Mouse (Mus musculus) liver, embryonic 12.5 days (tissue): ENCODE data around the gene Cadm4. TPM values are rescaled to one million over a fixed set of nuclear protein-coding genes. Genes with fewer than 3 reads are reported as not detected.
"Not testable (repeated sequence)": the region's sequence is repeated elsewhere in the genome, so short reads cannot be mapped to it uniquely, and the experiment has no call there.

Experiments used
- ATAC-seq: fragments of 200-750 bp; cut with Nextera tagmentation; 2 replicates; pipeline ENCODE4 v1.8.0; 2017; ENCODE audit warnings: moderate number of reproducible peaks, mild to moderate bottlenecking, moderate library complexity
- H3K27ac ChIP-seq: fragments of 300-500 bp; sonication (generic); 2 replicates; pipeline ENCODE4 v1.5.1; 2016; ENCODE audit warnings: mild to moderate bottlenecking
- H3K27me3 ChIP-seq: fragments of 300-500 bp; sonication (generic); replicated peaks from 2 replicates; pipeline ENCODE4 v1.6.1; 2016; ENCODE audit warnings: mild to moderate bottlenecking, moderate library complexity
- H3K36me3 ChIP-seq: fragments of 300-500 bp; sonication (generic); 2 replicates; pipeline ENCODE4 v1.6.1; 2016; ENCODE audit warnings: mild to moderate bottlenecking, moderate library complexity
- H3K4me1 ChIP-seq: fragments of 300-500 bp; sonication (generic); 2 replicates; pipeline ENCODE4 v1.6.1; 2016
- H3K4me2 ChIP-seq: fragments of 300-500 bp; sonication (generic); 2 replicates; pipeline ENCODE4 v1.6.1; 2016; ENCODE audit warnings: mild to moderate bottlenecking, moderate library complexity
- H3K4me3 ChIP-seq: fragments of 300-500 bp; sonication (generic); 2 replicates; pipeline ENCODE4 v1.5.1; 2016; ENCODE audit warnings: mild to moderate bottlenecking, moderate library complexity
- H3K9ac ChIP-seq: fragments of 300-500 bp; sonication (generic); 2 replicates; pipeline ENCODE4 v1.6.1; 2016; ENCODE audit warnings: mild to moderate bottlenecking, moderate library complexity
- H3K9me3 ChIP-seq: fragments of 300-500 bp; sonication (generic); replicated peaks from 2 replicates; pipeline ENCODE4 v1.6.1; 2016; ENCODE audit warnings: mild to moderate bottlenecking, moderate library complexity
- WGBS: fragments of 180-500 bp; shearing (Covaris S2); methylation state at CpG from one replicate; pipeline ENCODE4 v1.1.7; 2016; ENCODE audit not compliant: insufficient replicate concordance; 5-methylcytosine and 5-hydroxymethylcytosine counted together
- polyA plus RNA-seq: library from polyadenylated mRNA; unstranded; fragments of >200 nt; fragmentation: Nextera tagmentation; extraction: Ambion mirVana; gene quantifications from 2 replicates; pipeline ENCODE4 v1.2.1, GENCODE M21; 2016

Cadm4 gene
- polyA plus RNA-seq, 1 experiment from 2014 or later: 0.35 TPM

DNA sequence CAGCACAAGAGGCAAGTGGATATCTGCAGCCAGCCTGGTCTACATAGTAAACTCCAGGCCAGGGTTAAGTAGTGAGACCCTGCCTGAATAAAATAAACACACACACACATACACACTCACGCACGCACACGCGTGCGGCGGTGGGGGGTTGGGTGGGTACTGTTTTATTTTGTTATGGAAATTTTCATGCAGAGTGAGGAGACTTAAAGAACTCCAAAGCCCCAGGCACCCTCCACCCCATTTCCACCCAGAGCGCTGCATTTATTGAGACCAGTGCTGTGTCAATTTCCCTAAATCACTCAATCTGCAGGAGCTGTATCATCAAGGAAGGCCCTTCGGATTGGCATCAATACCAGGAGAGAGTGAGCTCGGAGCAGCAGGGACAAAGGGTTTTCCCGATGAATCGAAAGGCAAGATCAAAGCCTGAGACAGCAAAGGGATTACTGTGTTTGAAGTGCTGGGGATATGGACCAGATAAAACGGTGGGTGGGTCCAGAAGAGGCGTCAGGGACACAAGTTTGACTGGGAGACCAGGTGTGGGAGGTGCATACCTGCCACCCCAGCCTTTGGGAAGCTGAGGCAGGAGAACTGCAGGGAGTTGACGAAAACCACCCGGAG, 23.7 kb downstream of the Cadm4 start:
- Histone ChIP-seq H3K4me1 (peaks cover 54% of the 10 kb centered on the region), H3K4me3 (no peak overlapping the region), H3K27me3 (peaks cover 55% of the 10 kb centered on the region), H3K4me2 (no peak overlapping the region), H3K9ac (no peak overlapping the region), H3K27ac (no peak overlapping the region), H3K9me3 (peaks cover 6% of the 10 kb centered on the region; the same call in 1 of the 2 replicates), H3K36me3 (no peaks in the 10 kb centered on the region)
- WGBS: 48% methylated on average over 15 of the region's 15 CpGs
- ATAC-seq: no peak

DNA sequence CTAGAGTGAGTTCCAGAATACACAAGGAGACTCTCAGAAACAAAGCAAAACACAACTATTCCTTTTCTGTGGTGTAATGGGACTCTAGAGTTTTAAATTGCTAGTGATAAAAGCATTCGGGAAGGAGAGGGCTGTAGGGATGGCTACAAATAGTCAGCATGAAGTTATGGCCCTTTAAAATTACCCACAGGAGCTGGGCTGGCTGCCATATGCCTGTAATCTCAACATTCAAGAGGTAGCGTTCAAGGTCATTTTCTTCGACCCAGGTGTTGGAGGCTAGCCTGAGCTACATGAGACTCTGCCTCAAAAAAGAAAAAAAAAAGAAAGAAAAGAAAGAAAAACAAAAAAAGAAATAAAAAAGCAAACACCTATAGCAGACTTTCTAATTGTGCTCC, 24.2 kb downstream of the Cadm4 start:
- Histone ChIP-seq H3K4me2 (peak overlapping the region; percentile 80), H3K27ac (0 out of 2 replicates have a peak overlapping the region, but pooled peaks have one; percentile 86), H3K4me3 (peak overlapping the region; percentile 79), H3K36me3 (no peaks in the 10 kb centered on the region), H3K9me3 (0 out of 2 replicates have a peak, but pooled peaks cover 1% of the 10 kb centered on the region), H3K4me1 (peaks cover 54% of the 10 kb centered on the region), H3K27me3 (peaks cover 50% of the 10 kb centered on the region), H3K9ac (no peak overlapping the region)
- WGBS: 43% methylated on average over 3 of the region's 3 CpGs
- ATAC-seq: no peak

DNA sequence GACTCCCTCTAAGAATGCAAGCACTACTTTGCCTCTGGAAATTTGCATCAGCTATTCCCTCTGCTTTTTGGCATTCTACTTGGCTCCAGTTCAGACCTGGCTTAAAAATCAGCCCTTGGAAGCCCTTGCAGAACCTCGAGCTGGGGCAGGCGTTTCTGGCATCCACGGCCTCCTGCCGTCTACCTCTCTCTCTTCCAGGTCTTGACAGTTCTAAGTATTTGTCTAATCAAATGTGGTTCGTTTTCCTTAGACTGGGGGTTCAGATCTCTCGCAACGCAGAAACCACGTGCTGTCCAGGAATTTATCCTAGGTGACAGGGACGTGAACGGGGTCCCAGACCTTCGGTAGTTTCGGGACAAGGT, 24.6 kb downstream of the Cadm4 start:
- no peak for ATAC-seq

DNA sequence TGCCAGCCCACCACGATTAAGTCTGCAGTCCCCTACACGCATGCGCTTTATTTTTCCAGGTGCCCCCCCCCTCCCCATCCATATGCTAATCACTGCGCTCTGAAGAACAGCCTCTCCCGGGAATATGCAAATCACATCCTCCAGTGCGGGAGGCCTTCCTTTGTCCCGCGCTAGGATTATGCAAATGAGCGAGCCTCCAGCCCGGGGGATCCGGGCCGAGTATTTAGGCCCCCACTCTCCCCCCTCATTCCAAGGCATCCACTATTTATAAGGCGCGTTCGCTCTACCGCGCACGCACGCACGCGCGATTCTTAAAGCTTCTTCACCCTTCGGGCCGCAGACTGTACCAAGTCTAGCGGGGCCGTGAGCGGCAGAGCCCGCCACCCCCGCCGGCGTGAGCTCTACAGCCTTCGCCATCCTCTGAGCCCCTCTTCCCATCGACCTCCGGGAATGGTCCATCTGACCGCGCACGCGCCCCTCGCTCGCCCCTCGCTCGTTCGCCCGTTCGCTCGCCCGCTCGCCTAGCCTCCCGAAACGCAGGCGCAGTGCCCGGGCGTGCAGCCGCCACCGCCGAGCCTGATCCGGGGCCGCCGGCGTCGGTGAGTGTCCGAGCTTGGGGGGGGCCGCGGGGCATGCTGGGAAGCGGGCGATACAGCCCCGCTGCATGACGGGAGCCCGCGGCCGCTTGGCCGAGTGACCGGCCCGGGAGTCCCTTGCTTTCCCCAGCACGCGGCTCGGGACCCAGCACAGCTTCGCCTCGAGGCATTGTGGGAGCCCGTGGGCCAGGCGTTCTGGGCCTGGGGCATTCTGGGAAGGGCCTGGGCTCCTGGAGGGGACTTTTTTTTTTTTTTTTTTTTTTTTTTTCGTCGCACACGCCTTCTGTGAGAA, 25.3 kb downstream of the Cadm4 start, which contains the start of gene Zfp428:
Gene Zfp428, plus strand, starts transcription at position 169 of the 888 bp plus-strand sequence.
- Histone ChIP-seq H3K27ac (peak within 1 kb of the TSS; percentile 86), H3K9me3 (no peaks in the 10 kb centered on the region), H3K4me3 (peak within 1 kb of the TSS; percentile 79), H3K36me3 (no peaks in the 10 kb centered on the region), H3K4me2 (peak within 1 kb of the TSS; percentile 80), H3K4me1 (peaks cover 50% of the 10 kb centered on the region), H3K9ac (peak within 1 kb of the TSS; percentile 86), H3K27me3 (peaks cover 40% of the 10 kb centered on the region)
- WGBS: under 1% methylated on average over 84 of the region's 84 CpGs
- peak; percentile 79 for ATAC-seq

More for the DNA sequence above, 24.6 kb downstream of the Cadm4 start:
- 4% methylated on average over 12 of the region's 12 CpGs for WGBS
- peaks cover 46% of the 10 kb centered on the region for H3K27me3 ChIP-seq
- no peaks in the 10 kb centered on the region for H3K36me3 ChIP-seq
- peak overlapping the region; percentile 86 for H3K27ac ChIP-seq
- H3K4me3 ChIP-seq: peak overlapping the region; percentile 79
- H3K9me3 ChIP-seq: no peaks in the 10 kb centered on the region
- H3K4me2 ChIP-seq: peak overlapping the region; percentile 80
- H3K4me1 ChIP-seq: peaks cover 52% of the 10 kb centered on the region
- peak overlapping the region; percentile 86 for H3K9ac ChIP-seq

DNA sequence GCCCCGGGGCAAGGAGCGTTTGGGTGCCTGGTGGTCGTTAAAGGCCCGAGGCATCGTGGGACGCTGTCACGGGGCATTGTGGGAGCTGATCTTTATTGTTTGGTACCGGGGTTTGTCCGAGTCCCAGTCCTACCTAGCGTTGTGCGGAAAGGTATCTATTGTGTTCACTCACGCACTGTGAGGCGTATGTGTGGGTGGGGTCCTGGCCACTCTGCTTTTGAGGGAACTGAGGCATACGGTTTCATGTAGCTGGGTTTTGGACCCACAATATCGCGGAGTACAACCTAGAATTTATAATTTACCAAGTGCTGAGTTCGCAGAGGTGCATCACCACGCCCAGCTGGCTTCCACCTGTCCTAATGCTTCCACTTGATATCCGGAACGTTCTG, 25.9 kb downstream of the Cadm4 start:
- Histone ChIP-seq H3K4me1 (peaks cover 50% of the 10 kb centered on the region), H3K4me3 (peak overlapping the region; percentile 79), H3K27ac (peak overlapping the region; percentile 86), H3K27me3 (peaks cover 33% of the 10 kb centered on the region), H3K36me3 (no peaks in the 10 kb centered on the region), H3K9ac (peak overlapping the region; percentile 86), H3K9me3 (no peaks in the 10 kb centered on the region), H3K4me2 (peak overlapping the region; percentile 80)
- under 1% methylated on average over 20 of the region's 20 CpGs for WGBS
- ATAC-seq: peak; percentile 14; the same call in 1 of the 2 replicates

DNA sequence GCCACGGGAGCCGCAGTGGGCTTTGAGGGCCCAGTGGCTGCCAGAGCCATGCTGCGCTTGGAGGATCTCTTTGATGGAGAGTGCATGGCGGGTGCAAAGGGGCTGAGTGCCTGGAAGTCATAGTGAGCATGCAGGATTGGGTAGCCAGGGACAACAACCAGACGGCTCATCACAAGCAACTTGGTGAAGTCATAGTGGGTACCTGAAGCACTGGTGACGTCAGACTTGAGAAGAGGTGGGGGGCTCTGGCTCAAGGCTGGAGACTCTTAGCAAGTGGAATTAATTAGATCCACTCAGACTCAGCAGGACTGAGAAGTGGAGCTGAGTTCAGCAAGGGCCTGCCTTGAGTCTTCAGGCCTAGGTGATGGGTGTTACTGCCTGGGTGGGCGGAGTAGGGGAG, 30.5 kb downstream of the Cadm4 start, which contains the start of gene AC161166.1:
Gene AC161166.1, minus strand, starts transcription at position 101 of the 400 bp plus-strand sequence.
- no peaks in the 10 kb centered on the region for H3K27me3 ChIP-seq
- peaks cover 14% of the 10 kb centered on the region for H3K4me1 ChIP-seq
- no peak for ATAC-seq
- peaks cover 12% of the 10 kb centered on the region; the same call in 1 of the 2 replicates for H3K36me3 ChIP-seq
- no peak within 1 kb of the TSS for H3K9ac ChIP-seq
- WGBS: 75% methylated on average over 7 of the region's 7 CpGs
- no peak within 1 kb of the TSS for H3K4me2 ChIP-seq
- no peak within 1 kb of the TSS for H3K27ac ChIP-seq
- no peaks in the 10 kb centered on the region for H3K9me3 ChIP-seq
- H3K4me3 ChIP-seq: no peak within 1 kb of the TSS

DNA sequence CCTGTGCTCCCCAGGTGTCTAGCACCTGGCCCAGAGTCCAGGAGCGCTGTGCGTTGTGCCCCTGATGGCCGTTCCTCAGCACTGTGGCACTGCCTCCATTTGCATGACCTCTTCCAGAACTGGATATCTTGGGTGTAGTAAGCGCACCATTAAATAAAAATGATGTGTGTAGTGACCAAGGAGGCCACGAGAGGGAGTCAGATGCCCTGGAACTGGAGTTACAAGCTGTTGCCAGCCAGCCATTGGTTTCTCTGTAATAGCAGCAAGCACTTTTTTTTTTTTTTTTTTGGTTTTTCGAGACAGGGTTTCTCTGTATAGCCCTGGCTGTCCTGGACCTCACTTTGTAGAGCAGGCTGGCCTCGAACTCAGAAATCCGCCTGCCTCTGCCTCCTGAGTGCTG, 34.5 kb downstream of the Cadm4 start:
- not testable (repeated sequence) for H3K4me3 ChIP-seq, ATAC-seq, H3K9me3 ChIP-seq, H3K4me1 ChIP-seq, H3K27ac ChIP-seq, H3K9ac ChIP-seq, H3K27me3 ChIP-seq, H3K4me2 ChIP-seq
- H3K36me3 ChIP-seq: peaks cover 12% of the 10 kb centered on the region; the same call in 1 of the 2 replicates
- WGBS: 62% methylated on average over 8 of the region's 8 CpGs

DNA sequence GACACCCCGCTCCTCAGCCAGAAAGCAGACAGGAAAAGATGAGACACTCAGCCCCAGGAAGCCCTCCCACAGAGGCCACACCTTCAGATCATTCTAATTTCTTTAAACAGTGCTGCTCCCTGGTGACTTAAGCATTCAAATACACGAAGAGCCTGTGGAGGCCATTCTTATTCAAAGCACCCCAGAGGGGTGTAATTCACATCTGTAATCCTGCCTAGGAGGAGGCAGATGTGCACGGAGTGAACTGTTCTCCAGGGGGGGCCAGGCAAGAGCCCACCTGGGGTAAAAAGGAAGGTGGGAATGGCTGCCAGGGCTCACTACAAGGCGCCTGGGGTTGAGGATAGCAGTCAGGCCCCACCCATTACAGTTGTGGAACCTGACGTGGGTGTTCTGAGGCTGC, 35.3 kb downstream of the Cadm4 start:
- H3K36me3 ChIP-seq: peaks cover 12% of the 10 kb centered on the region; the same call in 1 of the 2 replicates
- H3K9ac ChIP-seq: no peak overlapping the region
- no peak overlapping the region for H3K4me2 ChIP-seq
- 60% methylated on average over 5 of the region's 5 CpGs for WGBS
- no peak overlapping the region for H3K4me3 ChIP-seq
- no peak overlapping the region for H3K27ac ChIP-seq
- H3K27me3 ChIP-seq: no peaks in the 10 kb centered on the region
- no peaks in the 10 kb centered on the region for H3K9me3 ChIP-seq
- no peak for ATAC-seq
- H3K4me1 ChIP-seq: no peaks in the 10 kb centered on the region

DNA sequence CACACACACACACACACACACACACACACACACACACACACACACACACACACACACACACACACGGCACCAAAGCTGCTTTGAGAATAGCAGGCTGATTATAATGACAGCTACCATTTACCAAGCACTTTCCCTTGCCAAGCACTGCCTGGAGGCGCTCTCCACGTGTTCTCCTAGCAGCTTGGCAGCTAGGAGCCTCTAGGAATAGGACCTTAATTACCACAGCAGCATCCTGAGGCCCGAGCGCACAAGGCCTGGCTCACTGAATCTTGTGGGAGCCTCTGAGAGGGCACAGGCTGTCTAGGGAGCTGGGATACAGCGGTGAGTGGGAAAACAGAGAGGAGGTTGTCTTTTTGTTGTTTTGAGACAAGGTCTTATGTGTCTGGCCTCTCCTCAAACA, 35.8 kb downstream of the Cadm4 start:
- Histone ChIP-seq H3K9me3 (no peaks in the 10 kb centered on the region), H3K4me1 (no peaks in the 10 kb centered on the region), H3K4me3 (no peak overlapping the region), H3K27ac (no peak overlapping the region), H3K36me3 (peaks cover 12% of the 10 kb centered on the region; the same call in 1 of the 2 replicates), H3K9ac (no peak overlapping the region), H3K4me2 (no peak overlapping the region), H3K27me3 (0 out of 2 replicates have a peak, but pooled peaks cover under 1% of the 10 kb centered on the region)
- 71% methylated on average over 6 of the region's 6 CpGs for WGBS
- no peak for ATAC-seq

DNA sequence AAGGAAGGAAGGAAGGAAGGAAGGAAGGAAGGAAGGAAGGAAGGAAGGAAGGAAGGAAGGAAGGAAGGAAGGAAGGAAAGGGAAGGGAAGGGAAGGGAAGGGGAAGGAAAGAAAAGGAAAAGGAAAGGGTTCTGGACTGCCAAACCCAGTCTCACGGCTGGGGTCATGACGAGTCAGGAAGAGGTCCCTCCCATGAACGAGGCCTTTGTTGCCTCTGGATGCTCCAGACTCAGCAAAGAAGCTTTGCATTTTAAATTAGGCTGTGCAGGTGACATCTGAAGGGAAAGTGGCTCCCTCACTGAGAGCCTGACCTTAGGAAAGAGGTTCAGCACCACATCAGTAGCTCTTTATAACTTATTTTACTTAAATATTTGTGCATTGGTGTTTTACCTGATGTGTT, 37.3 kb downstream of the Cadm4 start:
- Histone ChIP-seq H3K4me2 (no peak overlapping the region), H3K36me3 (peaks cover 12% of the 10 kb centered on the region; the same call in 1 of the 2 replicates), H3K27ac (no peak overlapping the region), H3K9me3 (no peaks in the 10 kb centered on the region), H3K27me3 (peaks cover 11% of the 10 kb centered on the region; the same call in 1 of the 2 replicates), H3K4me3 (no peak overlapping the region), H3K9ac (no peak overlapping the region), H3K4me1 (no peaks in the 10 kb centered on the region)
- 58% methylated on average over 3 of the region's 3 CpGs for WGBS
- ATAC-seq: no peak

DNA sequence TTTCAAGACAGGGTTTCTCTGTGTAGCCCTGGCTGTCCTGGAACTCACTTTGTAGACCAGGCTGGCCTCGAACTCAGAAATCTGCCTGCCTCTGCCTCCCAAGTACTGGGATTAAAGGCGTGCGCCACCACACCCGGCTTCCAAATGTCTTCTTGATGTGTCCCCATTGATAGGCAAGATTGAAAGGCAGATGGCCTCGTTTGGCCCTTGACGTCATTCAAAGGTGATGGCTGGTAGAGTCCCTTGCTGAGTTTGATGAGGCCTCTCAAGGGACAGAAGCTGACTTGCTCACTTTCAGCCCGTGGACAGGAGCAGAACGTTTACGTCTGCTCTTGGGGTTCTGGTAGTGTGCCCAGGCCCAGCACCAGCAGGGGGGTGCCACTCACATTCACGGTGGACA, 38.2 kb downstream of the Cadm4 start:
- Histone ChIP-seq H3K36me3 (peaks cover 11% of the 10 kb centered on the region; the same call in 1 of the 2 replicates), H3K27me3 (peaks cover 11% of the 10 kb centered on the region; the same call in 1 of the 2 replicates)
- H3K27ac ChIP-seq, H3K9ac ChIP-seq, H3K4me2 ChIP-seq, H3K9me3 ChIP-seq, H3K4me3 ChIP-seq, H3K4me1 ChIP-seq, ATAC-seq: not testable (repeated sequence)
- 72% methylated on average over 10 of the region's 10 CpGs for WGBS

DNA sequence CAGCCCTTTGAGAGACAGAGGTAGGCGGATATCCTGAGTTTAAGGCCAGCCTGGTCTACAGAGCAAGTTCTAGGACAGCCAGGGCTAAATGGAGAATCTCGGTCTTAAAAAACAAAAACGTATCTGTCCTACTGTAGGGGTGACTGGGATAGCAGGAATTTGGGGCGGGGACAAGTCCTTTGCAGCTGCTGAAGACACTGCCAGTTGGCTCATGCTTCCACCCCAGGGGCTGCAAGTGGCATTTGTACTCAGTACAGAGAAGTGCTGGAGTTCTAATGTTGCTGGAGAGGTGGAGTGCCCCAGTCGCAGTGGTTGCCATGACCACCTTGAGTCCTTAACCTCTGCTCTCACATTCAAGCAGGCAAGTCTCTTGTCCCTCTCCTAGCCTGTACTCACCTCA, 41.0 kb downstream of the Cadm4 start:
- Histone ChIP-seq H3K36me3 (no peaks in the 10 kb centered on the region), H3K9ac (no peak overlapping the region), H3K9me3 (no peaks in the 10 kb centered on the region), H3K4me2 (no peak overlapping the region), H3K27me3 (peaks cover 11% of the 10 kb centered on the region; the same call in 1 of the 2 replicates), H3K4me3 (no peak overlapping the region), H3K4me1 (no peaks in the 10 kb centered on the region), H3K27ac (no peak overlapping the region)
- 43% methylated on average over 5 of the region's 5 CpGs for WGBS
- no peak for ATAC-seq
